Mouse (Mus musculus): Measurements from ENCODE around the gene Ltbr. TPM values are rescaled to one million over a fixed set of nuclear protein-coding genes. Genes with fewer than 3 reads are reported as not detected.

Gene Ltbr
- polyA plus RNA-seq, 1 experiment, result 10.8 TPM

- Histone ChIP-seq H3K27ac (ENCODE audit: insufficient read depth, low read length) (no peak overlapping the region), H3K4me1 (ENCODE audit: control insufficient read depth, insufficient read depth, low read length) (no peaks in the 10 kb centered on the region), H3K4me3 (ENCODE audit: insufficient read depth, low read length) (peak overlapping the region; percentile 14)
- TF ChIP-seq CTCF (IDR thresholded peaks at IDR 0.05; ENCODE audit: extremely low read depth, insufficient read depth, low read length) (no peak), POLR2A (IDR thresholded peaks at IDR 0.05; ENCODE audit: extremely low read depth, insufficient read depth, low read length) (peak; percentile 49; the same call in 1 of the 2 replicates)
These were observed 17.1 kb upstream of the Ltbr start for GRCm38 (mm10) chr6:125330626-125331326.

GRCm38 (mm10) chr6:125328243-125328642 is 14.6 kb upstream of the Ltbr start:
- TF ChIP-seq CTCF (IDR thresholded peaks at IDR 0.05; ENCODE audit: extremely low read depth, insufficient read depth, low read length), result peak; percentile 25
- TF ChIP-seq POLR2A (IDR thresholded peaks at IDR 0.05; ENCODE audit: extremely low read depth, insufficient read depth, low read length), result no peak
- H3K4me3 ChIP-seq (ENCODE audit: insufficient read depth, low read length), result no peak overlapping the region
- H3K27ac ChIP-seq (ENCODE audit: insufficient read depth, low read length), result no peak overlapping the region
- no peaks in the 10 kb centered on the region for H3K4me1 ChIP-seq (ENCODE audit: control insufficient read depth, insufficient read depth, low read length)

GRCm38 (mm10) chr6:125325337-125325736 is 11.7 kb upstream of the Ltbr start:
- TF ChIP-seq CTCF (IDR thresholded peaks at IDR 0.05; ENCODE audit: extremely low read depth, insufficient read depth, low read length), result no peak
- TF ChIP-seq POLR2A (IDR thresholded peaks at IDR 0.05; ENCODE audit: extremely low read depth, insufficient read depth, low read length), result no peak
- H3K4me1 ChIP-seq (ENCODE audit: control insufficient read depth, insufficient read depth, low read length), result no peaks in the 10 kb centered on the region
- H3K4me3 ChIP-seq (ENCODE audit: insufficient read depth, low read length), result no peak overlapping the region

GRCm38 (mm10) chr6:125323547-125323946 is 9.9 kb upstream of the Ltbr start:
- Histone ChIP-seq H3K4me3 (ENCODE audit: insufficient read depth, low read length) (no peak overlapping the region), H3K27ac (ENCODE audit: insufficient read depth, low read length) (no peak overlapping the region), H3K4me1 (ENCODE audit: control insufficient read depth, insufficient read depth, low read length) (no peaks in the 10 kb centered on the region)
- no peak for TF ChIP-seq CTCF (IDR thresholded peaks at IDR 0.05; ENCODE audit: extremely low read depth, insufficient read depth, low read length)
- no peak for TF ChIP-seq POLR2A (IDR thresholded peaks at IDR 0.05; ENCODE audit: extremely low read depth, insufficient read depth, low read length)

More at GRCm38 (mm10) chr6:125325337-125325736, 11.7 kb upstream of the Ltbr start:
- no peak overlapping the region for H3K27ac ChIP-seq (ENCODE audit: insufficient read depth, low read length)

GRCm38 (mm10) chr6:125322794-125323193 is 9.1 kb upstream of the Ltbr start:
- H3K4me3 ChIP-seq (ENCODE audit: insufficient read depth, low read length), result no peak overlapping the region
- TF ChIP-seq CTCF (IDR thresholded peaks at IDR 0.05; ENCODE audit: extremely low read depth, insufficient read depth, low read length) (no peak), POLR2A (IDR thresholded peaks at IDR 0.05; ENCODE audit: extremely low read depth, insufficient read depth, low read length) (no peak)
- no peaks in the 10 kb centered on the region for H3K4me1 ChIP-seq (ENCODE audit: control insufficient read depth, insufficient read depth, low read length)
- no peak overlapping the region for H3K27ac ChIP-seq (ENCODE audit: insufficient read depth, low read length)

GRCm38 (mm10) chr6:125321114-125321855 is 7.6 kb upstream of the Ltbr start:
- Histone ChIP-seq H3K27ac (ENCODE audit: insufficient read depth, low read length) (no peak overlapping the region), H3K4me1 (ENCODE audit: control insufficient read depth, insufficient read depth, low read length) (no peaks in the 10 kb centered on the region), H3K4me3 (ENCODE audit: insufficient read depth, low read length) (no peak overlapping the region)
- TF ChIP-seq CTCF (IDR thresholded peaks at IDR 0.05; ENCODE audit: extremely low read depth, insufficient read depth, low read length) (no peak), POLR2A (IDR thresholded peaks at IDR 0.05; ENCODE audit: extremely low read depth, insufficient read depth, low read length) (no peak)

GRCm38 (mm10) chr6:125320323-125320722 is 6.6 kb upstream of the Ltbr start, which contains the start of gene Scnn1a:
TSS of gene Scnn1a (plus strand) at chr6:125320659.
- no peak within 1 kb of the TSS for H3K4me3 ChIP-seq (ENCODE audit: insufficient read depth, low read length)
- H3K27ac ChIP-seq (ENCODE audit: insufficient read depth, low read length), result no peak within 1 kb of the TSS
- TF ChIP-seq POLR2A (IDR thresholded peaks at IDR 0.05; ENCODE audit: extremely low read depth, insufficient read depth, low read length) (no peak), CTCF (IDR thresholded peaks at IDR 0.05; ENCODE audit: extremely low read depth, insufficient read depth, low read length) (no peak)
- no peaks in the 10 kb centered on the region for H3K4me1 ChIP-seq (ENCODE audit: control insufficient read depth, insufficient read depth, low read length)

- Histone ChIP-seq H3K4me3 (ENCODE audit: insufficient read depth, low read length) (no peak overlapping the region), H3K4me1 (ENCODE audit: control insufficient read depth, insufficient read depth, low read length) (no peaks in the 10 kb centered on the region), H3K27ac (ENCODE audit: insufficient read depth, low read length) (no peak overlapping the region)
- TF ChIP-seq POLR2A (IDR thresholded peaks at IDR 0.05; ENCODE audit: extremely low read depth, insufficient read depth, low read length) (no peak), CTCF (IDR thresholded peaks at IDR 0.05; ENCODE audit: extremely low read depth, insufficient read depth, low read length) (no peak)
These were observed 6.2 kb upstream of the Ltbr start for GRCm38 (mm10) chr6:125319919-125320296.

- no peak for TF ChIP-seq CTCF (IDR thresholded peaks at IDR 0.05; ENCODE audit: extremely low read depth, insufficient read depth, low read length)
- no peak for TF ChIP-seq POLR2A (IDR thresholded peaks at IDR 0.05; ENCODE audit: extremely low read depth, insufficient read depth, low read length)
- H3K4me1 ChIP-seq (ENCODE audit: control insufficient read depth, insufficient read depth, low read length), result no peaks in the 10 kb centered on the region
- H3K4me3 ChIP-seq (ENCODE audit: insufficient read depth, low read length), result no peak overlapping the region
- no peak overlapping the region for H3K27ac ChIP-seq (ENCODE audit: insufficient read depth, low read length)
These were observed 5.6 kb upstream of the Ltbr start for GRCm38 (mm10) chr6:125318981-125319918.

All from cortical plate, adult 2 months (tissue).